Mouse (Mus musculus): ENCODE results near the gene Rhno1.
"Not testable (repeated sequence)": the region's sequence is repeated elsewhere in the genome, so short reads cannot be mapped to it uniquely, and the experiment has no call there.

The Rhno1 gene

DNA sequence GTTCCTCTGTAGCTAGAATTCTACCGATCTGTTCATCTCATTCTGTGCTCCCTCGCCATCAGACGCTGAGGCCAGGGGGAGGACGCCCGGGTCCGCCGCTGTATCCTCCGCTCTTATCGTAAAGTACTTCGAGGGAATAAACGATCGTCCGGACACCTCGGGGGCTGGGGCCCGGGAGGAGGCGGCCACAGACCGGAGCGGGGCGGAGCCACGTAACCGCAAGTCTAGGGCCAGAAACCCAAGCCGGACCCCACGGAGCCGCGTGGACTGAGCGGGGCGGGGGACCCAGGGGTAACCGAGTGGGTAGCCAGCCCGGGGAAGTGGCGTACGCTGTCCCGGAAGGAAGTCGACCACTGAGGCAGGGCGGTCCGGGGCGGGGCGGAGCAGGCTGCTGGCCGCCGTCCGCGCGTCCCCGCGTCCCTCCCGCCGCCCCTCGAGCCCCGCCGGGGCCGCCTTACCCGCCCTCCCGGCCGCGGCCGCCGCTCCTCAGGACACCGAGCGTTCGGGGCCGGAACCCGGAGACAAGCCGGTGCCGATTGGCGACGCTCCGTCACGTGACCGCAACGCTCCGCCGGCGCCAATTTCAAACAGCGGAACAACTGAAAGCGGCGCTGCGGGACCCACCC lies at the start of gene Rhno1, which contains the start of gene Foxm1:
Gene Rhno1, minus strand, starts transcription at position 531 of the 626 bp plus-strand sequence.
Gene Foxm1, plus strand, starts transcription at position 587 of the 626 bp plus-strand sequence.
- DNase-seq = peak; percentile 80

DNA sequence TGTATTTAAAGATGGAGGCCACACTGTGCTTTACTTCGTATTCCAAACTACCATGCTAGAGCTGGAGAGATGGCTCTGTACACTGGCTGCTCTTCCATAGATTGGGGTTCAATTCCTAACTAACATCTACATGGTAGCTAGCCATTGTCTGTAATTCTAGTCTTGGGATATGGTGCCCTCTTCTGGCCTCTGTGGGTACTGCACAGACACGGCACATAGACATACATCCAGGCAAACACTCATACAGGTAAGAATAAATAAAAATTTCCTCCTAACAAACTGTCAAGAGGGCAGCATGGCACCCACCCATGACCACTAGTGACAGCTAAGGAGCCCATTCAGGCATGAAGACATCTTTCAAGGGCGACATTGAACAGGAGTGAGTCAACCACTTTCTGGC lies 48.4 kb upstream of the Rhno1 start:
- peak; percentile 85 for DNase-seq

DNA sequence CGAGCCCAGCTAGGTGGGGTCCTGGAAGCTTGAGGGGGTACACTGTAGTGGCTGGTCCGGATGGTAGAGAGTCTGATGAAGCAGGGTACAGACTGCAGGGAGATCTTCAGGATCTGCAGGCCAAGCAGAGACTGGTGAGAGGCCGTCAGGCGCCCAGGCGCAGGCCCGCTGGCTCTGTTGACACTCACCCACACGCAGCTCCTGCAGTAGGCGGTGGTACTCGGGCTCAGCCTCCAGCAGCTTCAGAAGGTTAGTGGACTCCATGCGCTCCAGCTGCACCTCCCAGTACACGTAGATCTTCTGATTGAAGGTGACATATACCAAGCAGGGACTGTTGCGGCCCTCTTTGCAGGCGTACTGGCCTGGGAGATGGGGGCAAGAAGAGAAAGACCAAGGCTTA lies 47.6 kb upstream of the Rhno1 start:
- no peak for DNase-seq

DNA sequence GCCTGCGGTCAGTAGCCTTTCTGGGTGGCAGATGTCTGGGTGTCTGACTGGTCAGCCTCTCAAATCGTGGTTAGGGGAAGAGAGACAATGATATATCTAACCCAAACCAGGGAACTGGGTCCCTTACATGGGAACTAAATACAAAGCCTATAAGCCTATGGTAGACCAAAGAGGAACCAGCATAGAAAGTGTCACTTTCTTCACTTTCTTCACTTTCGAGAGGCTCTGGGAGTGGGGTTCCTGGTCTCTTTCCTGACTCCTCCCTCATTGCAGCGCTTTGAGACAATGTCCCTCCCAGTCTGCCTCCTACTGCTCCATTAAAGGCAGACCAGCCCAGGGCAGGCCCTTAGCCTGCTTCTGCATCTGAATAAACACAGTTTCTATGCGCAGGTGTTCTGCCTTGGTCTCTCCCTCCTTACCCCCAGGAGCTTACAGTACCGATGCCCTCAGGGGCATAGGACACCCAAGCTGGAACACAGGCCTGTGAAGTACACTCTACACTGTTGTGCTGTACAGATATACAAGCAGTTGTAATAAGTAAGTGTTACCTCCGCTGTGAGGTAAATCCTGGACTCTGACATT lies 45.9 kb upstream of the Rhno1 start:
- DNase-seq = no peak

DNA sequence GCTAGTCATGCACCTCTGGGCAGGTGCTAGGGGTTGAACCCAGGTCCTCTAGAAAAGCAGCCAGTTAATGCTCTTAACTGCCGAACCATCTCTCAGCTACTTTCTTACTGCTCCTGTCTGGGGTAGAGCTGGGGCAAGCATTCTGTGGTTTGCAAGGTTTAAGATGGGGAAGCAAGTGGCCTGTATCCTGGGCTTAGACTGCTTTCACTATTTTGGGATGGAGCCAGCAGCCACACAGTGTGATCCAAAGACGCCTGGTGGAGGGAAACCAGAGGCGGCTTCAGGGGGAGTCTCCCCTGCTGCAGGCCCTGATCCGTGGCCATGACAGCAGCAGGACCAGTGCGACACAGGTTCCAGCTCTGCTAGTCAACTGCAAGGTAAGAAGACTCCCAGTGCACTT lies 42.0 kb upstream of the Rhno1 start:
- no peak for DNase-seq

DNA sequence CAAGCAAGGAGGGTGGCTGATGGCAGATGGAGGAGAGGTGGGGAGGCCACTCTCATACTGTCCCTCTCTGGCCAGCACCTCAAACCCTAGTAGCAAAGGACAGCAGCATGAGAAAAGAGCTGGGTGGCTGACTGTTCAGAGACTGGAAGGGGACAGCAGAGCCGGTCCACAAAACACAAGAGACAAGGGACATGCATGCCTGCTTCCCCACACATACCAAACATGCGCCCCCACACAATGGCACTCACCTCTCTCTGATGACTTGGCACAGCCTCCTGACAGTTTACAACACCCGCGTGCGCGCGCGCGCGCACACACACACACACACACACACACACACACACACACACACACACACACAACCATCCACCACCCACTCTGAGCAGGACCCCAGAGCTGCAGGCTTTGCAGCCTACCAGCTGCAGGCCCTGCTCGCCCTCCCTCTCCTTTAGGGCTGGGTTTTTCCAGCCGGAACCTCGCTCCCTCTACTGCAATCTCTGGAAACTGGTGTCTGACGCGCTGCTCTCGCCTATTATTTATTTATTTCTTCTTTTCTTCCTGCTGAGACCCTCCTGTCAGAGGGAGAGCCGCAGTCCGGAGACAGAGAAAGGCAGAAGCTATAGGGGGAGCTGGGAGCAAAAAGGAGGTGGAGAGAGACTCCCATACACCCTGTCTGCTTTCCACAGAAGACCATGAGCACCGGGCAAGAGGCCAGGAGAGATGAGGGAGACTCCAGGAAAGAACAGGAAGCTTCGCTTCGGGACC lies 36.9 kb upstream of the Rhno1 start:
- DNase-seq = peak; percentile 68

DNA sequence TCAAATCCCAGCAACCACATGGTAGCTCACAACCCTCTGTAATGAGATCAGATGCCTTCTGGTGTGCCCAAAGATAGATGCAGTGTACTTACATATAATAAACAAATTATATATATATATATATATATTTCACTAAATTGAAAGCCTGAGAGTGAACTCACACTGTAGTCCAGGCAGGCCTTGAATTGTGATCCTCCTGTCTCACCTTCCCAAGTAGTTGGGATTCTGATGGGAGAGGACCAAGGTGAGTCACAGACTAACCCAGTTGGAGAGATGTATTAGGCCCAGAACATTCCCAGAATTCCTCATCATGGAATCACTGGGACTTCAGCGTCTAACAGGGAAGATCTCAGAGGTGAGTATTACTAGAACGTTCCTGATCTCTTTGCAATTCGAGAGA lies 36.3 kb upstream of the Rhno1 start, which contains the start of gene Nrip2:
Gene Nrip2, plus strand, starts transcription at position 301 of the 400 bp plus-strand sequence.
- no peak for DNase-seq

DNA sequence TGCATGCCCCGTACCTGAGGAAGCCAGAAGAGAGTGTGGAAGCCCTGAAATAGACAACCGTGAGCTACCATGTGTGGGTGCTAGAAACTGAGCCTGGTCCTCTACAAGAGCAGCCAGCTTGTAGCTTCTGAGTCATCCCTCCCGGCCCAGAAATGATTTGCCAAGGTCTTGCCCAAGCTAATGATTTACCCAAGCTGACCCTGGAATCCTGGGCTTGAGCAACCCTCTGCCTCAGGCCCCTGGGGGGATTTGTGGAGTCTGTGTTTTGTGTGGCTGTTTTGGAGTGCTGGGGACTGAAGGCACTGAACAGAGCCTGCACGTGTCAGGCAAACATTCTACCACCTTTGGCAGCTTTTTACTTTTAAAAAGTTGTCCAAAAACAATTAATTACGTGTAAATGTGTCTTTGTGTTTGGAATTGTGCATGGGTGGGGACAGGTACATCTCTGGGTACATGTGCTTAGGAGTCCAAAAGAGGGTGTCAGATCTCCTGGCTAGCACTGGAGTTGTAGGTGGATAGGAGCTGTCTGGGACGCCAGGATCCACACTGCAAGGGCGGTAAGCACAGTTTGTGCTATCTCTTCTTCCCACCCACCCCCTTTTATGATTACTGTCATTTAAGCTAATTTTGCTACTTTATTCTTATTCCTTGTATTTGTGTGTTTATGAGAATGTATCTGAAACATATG lies 35.0 kb upstream of the Rhno1 start:
- no peak for DNase-seq

DNA sequence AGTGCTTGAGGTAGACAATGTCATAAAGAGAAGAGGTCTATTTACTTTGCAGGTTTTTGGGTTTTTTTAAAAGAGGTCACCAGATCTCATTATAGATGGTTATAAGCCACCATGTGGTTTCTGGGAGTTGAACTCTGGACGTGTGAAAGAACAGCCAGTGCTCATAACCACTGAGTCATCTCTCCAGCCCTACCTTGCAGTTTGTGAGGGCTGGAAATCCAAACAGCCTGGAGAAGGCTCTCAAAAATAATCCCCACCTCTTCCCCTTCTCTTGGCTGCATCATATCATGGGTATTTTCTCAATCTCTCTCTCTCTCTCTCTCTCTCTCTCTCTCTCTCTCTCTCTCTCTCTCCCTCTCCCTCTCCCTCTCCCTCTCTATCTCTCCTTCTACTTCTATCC lies 28.0 kb upstream of the Rhno1 start:
- no peak for DNase-seq

DNA sequence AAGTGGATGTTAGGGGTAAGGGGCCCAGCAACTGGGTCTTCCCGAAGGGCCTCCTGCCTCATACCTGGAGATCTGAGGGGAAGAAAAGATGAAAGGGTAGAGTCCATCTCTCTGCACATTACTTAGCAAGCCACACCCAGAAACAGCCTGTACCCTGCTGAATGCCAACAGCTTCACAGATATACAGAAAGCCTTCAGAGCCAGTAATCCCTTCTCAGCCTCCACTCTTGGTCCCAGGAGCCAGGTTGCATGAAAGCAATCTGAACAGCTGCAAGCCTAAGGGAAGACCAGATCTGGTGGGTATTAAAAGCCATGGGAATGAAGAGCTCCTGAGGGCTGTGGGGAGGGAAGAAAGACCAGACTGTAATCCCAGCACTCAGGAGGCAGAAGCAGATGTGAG lies 26.5 kb upstream of the Rhno1 start:
- DNase-seq = no peak

DNA sequence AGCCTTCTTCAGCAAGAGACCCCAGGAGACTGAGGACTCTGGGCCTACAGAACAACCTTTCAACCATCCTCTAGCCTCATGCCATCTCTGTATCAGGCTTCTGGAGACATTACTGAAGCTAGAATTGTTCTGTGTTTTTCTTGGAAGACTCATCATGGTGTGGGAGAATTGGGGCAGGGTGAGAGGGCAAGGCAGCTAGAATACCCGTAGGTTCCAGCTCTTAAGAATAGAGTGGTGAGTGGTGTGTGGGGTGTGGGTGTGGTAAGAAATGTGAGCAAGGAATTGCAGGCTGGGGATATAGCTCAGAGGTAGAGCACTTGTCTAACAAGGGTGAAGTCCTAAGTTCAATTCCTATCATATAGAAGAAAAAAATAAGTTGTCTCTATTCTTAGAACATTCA lies 22.3 kb upstream of the Rhno1 start:
- DNase-seq = no peak

DNA sequence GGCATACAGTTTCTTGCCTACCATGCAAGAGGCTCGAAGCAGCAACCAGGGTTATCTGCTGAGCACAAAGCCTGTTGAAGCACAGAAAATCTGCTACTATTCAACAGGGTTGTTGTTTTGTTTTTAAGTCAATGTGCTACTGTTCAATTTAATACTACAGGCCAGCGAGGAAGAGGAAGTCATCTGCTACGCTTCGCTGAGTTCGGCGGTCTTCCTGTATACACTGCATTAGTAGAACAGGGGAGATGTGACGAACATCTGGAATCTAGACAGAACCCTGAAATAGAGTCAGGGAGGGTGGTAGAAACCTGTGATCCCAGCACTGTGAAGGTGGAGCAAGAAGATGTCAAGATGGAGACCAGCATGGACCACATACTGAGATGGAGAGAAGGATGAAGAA lies 21.0 kb upstream of the Rhno1 start:
- DNase-seq = no peak

DNA sequence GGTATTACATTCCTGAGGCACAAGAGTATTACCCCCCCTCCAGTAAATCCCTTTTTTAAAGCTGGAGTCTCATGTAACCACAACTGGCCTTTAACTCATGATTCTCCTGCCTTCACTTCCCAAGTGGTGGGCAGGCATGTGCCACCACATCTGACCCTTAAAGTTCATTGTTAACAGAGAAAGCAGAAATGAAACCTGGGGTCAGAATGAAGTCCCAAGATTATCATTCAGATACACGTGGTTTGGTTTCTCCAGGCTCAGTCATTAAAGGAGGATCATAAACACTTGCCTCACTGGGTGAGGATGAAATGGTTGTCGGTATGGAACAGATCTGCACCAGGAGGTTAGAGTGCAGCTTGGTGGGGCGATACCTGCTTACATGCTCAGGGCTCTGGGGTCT lies 18.5 kb upstream of the Rhno1 start:
- no peak for DNase-seq

DNA sequence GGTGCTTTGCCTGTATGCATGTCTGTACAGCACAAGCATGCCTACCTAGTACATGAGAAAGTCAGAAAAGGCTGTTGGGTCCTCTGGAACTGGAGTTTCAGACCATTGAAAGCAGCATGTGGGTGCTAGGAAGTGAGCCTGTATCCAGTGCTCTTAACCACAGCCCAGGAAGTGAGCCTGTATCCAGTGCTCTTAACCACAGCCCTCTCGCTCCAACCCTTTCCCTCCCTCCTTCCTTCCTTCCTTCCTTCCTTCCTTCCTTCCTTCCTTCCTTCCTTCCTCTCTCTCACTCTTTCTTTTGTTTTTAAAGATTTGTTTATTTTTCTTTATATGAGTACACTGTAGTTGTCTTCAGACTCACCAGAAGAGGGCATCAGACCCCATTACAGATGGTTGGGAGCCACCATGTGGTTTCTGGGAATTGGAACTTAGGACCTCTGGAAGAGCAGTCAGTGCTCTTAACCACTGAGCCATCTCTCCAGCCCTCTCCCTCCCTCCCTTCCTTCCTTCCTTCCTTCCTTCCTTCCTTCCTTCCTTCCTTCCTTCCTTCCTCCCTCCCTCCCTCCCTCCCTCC lies 18.0 kb upstream of the Rhno1 start:
- DNase-seq = not testable (repeated sequence)

DNA sequence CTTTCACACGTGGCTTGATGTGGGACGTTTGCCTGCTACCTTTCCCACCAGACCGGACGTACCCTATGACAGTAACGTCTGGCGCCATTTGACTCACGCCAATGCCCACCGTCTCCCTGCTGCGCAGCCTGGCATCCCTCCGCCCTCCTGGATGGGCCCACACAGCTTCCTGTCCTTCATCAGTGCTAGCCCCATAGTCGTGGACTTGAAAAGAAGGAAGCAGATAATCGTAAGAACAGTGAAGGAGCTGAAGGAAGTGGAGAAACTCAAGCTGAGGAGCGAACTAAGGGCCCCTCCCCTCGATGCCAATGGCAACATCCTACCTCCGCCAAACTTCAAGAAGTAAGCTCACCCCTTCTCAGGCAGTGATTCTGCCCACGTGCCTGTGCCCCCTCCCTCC lies 16.9 kb upstream of the Rhno1 start:
- no peak for DNase-seq

DNA sequence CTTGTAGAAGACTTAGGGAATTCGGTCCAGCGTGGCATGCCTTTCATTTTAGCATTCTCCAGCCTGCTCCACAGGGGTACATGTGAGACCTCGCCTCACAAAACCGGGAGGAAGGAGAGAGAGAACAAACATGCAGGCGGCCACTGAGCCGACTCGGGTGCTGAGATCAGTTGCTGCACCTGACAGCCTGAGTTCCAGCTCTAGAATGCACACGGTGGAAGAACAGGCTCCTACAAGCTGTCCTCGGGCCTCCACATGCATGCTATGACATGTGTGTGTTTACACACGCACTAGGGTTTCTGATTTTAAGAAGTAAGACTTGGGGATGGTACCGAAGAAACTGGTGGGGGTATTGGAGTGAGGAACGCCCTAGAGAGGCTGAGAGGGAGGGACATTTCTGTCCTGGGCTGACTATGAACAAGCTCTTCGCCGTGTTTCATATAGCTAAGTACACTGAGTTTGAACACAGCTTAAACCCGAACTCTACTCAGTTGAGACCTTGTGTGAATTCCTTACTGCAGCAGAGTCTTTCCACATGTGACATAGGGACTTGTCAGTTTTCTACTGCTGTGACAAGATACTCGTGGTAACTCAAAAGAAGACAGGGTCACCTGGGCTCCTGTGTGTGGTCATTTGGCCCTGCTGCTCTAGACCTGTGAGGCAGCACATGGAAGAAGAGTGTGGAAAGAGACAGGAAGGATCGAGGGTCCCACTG lies 13.8 kb upstream of the Rhno1 start:
- DNase-seq = no peak

DNA sequence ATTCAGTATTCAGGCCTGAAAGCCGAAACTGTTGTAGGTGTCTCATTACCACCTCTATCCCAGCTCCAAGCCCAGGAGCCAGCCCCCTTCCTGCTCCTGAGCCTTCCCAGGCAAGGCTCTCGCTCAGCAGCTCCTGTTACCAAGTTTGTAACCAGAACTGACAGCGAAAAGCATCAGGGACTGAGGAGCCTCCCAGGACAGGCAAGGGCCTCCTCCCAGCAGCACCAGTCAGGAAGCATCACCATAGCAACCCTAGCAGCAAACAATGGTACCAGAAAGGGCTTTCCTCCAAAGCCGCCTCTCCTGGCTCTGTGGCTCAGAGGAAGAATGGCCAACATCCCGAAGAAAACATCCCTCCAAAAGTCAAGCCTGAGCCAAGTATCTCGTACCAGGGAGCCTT lies 12.5 kb upstream of the Rhno1 start, which contains the start of the genes Tex52 and Gm44596:
Gene Tex52, plus strand, starts transcription at position 265 of the 400 bp plus-strand sequence.
Gene Gm44596, plus strand, starts transcription at position 312 of the 400 bp plus-strand sequence.
- no peak for DNase-seq

DNA sequence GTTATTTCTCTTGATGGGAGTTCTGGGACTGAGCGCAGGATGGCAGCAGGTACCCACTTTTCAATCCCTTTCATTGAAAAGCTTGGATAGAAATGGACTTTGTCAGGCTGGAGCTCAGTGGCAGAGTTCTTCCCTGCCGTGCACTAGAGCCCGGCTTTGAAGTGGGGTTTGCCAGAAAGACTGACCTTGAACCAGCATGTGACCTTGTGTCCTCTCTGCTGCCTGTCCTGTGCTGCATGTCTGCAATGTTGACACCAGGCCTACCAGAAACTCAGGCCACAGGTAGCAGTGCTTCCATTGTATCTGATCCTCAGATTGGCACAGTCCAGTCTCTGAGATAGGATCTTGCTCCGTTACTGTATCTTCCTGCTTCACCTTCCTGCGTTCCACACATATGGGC lies 7.3 kb upstream of the Rhno1 start:
- no peak for DNase-seq

DNA sequence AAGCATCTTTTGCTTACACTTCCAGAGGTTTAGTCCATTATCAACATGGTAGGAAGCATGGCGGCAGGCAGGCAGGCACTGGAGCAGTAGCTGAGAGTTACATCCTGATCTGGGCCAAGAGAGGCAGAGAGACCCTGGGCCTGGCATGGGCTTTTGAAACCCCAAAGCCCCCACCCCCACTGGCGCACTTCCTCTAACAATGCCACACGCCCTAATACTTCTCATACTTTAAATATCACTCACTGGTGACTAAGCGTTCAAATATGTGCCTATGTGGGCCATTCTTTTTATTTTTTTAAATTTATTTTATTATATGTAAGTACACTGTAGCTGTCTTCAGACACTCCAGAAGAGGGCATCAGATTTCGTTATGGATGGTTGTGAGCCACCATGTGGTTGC lies 3.8 kb upstream of the Rhno1 start:
- DNase-seq = no peak

DNA sequence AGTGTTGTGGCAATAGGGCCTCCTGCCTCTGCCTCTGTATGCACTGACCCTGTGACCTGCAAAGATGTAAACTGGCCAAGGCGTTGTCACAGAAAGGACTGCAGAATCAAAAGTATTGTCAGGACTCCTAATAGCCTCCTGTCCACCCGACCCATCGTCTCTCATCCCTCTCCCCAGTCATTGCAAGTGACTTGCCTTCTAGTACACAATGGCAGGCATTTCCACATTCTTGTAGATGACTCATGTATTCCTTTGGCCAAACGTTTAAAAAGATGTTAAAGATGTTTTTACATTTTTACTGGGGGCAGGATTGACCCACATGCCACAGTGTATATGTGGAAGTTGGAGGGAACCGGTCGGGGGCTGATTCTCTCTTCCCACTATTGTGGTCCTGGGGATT lies 2.0 kb upstream of the Rhno1 start:
- no peak for DNase-seq

DNA sequence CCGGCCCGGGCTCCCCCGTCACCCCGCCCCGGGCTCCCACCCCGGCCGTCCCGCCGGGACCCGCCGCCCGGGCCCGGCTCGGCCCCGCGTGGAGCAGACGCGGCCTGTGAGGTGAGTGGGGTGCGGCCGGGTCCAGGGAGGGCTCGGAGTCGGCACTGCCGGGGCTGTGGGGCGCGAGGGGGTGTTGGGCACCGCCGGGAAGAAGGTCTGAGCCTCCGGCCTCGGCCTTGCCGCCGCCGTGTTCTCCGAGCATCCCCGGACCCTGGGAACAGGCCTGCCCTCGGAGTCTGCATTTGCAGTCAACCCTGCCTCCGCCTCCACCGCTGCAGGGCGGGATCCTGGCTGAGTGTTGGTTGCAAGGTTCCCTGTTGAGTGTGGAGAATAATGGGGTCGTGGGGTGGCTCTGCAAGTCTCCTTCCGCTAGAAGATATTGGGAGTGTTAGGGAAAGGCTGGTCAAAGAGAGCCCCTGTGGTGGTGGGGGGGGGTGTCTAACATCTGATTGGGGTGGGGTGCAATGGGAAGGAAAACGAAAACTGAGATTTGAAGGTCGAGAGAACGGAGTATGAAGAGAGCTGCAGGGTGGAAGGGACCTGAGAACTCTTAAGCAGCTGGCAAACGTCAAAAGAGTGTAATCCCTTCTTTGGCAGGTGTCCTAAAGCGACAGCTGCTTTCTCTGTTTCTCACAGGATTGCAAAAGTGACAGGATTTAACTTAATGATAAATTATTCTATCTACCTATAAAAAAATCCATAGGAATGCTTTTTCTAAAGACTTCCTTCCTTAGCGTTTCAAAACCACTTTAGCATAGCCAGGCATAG lies 505 bp upstream of the Rhno1 start:
- no peak for DNase-seq

All from cerebellum, adult 8-10 months (tissue).